Mouse (Mus musculus): ENCODE measurements around the gene Fndc3b.
"Not testable (repeated sequence)": the region's sequence is repeated elsewhere in the genome, so short reads cannot be mapped to it uniquely, and the experiment has no call there.

Fndc3b gene

GRCm38 (mm10) chr3:27503279-27504038, 207.6 kb downstream of the Fndc3b start:
- no peak for DNase-seq (ENCODE audit: low spot score)

- no peak for DNase-seq (ENCODE audit: low spot score)
These were observed 215.6 kb downstream of the Fndc3b start for GRCm38 (mm10) chr3:27495296-27496073.

GRCm38 (mm10) chr3:27494698-27495097, 216.4 kb downstream of the Fndc3b start:
- DNase-seq (ENCODE audit: low spot score): no peak

GRCm38 (mm10) chr3:27494066-27494465, 217.0 kb downstream of the Fndc3b start:
- no peak for DNase-seq (ENCODE audit: low spot score)

GRCm38 (mm10) chr3:27491821-27492220, 219.3 kb downstream of the Fndc3b start:
- DNase-seq (ENCODE audit: low spot score): no peak

GRCm38 (mm10) chr3:27491367-27491766, 219.7 kb downstream of the Fndc3b start:
- DNase-seq (ENCODE audit: low spot score): no peak

- no peak for DNase-seq (ENCODE audit: low spot score)
These were observed 220.2 kb downstream of the Fndc3b start for GRCm38 (mm10) chr3:27490891-27491290.

GRCm38 (mm10) chr3:27489550-27489949, 221.6 kb downstream of the Fndc3b start:
- no peak for DNase-seq (ENCODE audit: low spot score)

GRCm38 (mm10) chr3:27485141-27485540, 226.0 kb downstream of the Fndc3b start:
- no peak for DNase-seq (ENCODE audit: low spot score)

- no peak for DNase-seq (ENCODE audit: low spot score)
These were observed 226.4 kb downstream of the Fndc3b start for GRCm38 (mm10) chr3:27484698-27485097.

GRCm38 (mm10) chr3:27483762-27484161, 227.3 kb downstream of the Fndc3b start:
- DNase-seq (ENCODE audit: low spot score): no peak

GRCm38 (mm10) chr3:27483321-27483720, 227.8 kb downstream of the Fndc3b start:
- no peak for DNase-seq (ENCODE audit: low spot score)

GRCm38 (mm10) chr3:27481738-27482137, 229.4 kb downstream of the Fndc3b start:
- no peak for DNase-seq (ENCODE audit: low spot score)

GRCm38 (mm10) chr3:27479378-27479777, 231.7 kb downstream of the Fndc3b start:
- no peak for DNase-seq (ENCODE audit: low spot score)

GRCm38 (mm10) chr3:27478563-27479156, 232.4 kb downstream of the Fndc3b start:
- peak; percentile 29 for DNase-seq (ENCODE audit: low spot score)

GRCm38 (mm10) chr3:27477749-27478148, 233.4 kb downstream of the Fndc3b start:
- not testable (repeated sequence) for DNase-seq (ENCODE audit: low spot score)

GRCm38 (mm10) chr3:27475899-27476298, 235.2 kb downstream of the Fndc3b start:
- no peak for DNase-seq (ENCODE audit: low spot score)

GRCm38 (mm10) chr3:27473801-27474599, 237.1 kb downstream of the Fndc3b start:
- DNase-seq (ENCODE audit: low spot score): no peak

GRCm38 (mm10) chr3:27472846-27473245, 238.3 kb downstream of the Fndc3b start:
- no peak for DNase-seq (ENCODE audit: low spot score)

GRCm38 (mm10) chr3:27470781-27471180, 240.3 kb downstream of the Fndc3b start:
- no peak for DNase-seq (ENCODE audit: low spot score)

GRCm38 (mm10) chr3:27469971-27470370, 241.1 kb downstream of the Fndc3b start:
- no peak for DNase-seq (ENCODE audit: low spot score)

- no peak for DNase-seq (ENCODE audit: low spot score)
These were observed 243.5 kb downstream of the Fndc3b start for GRCm38 (mm10) chr3:27467505-27468020.
